Mouse (Mus musculus): ENCODE measurements around the gene Cenpe.

DNA sequence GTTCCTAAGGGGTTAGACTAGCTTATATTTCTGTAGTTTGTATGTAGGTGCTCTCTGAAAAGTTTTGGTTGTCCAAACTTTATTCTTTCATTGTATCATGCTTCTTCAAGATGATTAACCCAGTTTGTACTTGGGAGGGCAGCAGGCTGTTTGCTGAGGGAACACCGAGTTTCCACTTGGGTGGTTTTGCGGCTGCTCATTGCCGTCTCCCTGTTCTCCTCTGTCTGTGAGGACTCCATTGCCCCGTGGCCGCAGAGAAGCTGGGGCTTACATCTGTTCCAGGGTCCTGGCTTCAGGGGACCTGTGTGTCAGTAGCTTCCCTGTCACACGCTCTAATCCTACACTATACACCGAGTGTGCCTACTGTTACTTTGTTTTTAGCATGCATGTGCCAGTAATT, 47.9 kb downstream of the Cenpe start:
- TF ChIP-seq CTCF (IDR thresholded peaks at IDR 0.05; ENCODE audit: low read depth) (no peak), EP300 (IDR thresholded peaks at IDR 0.05; ENCODE audit: low read depth) (no peak)
